Mouse (Mus musculus) erythroid progenitor cell, adult 5-6 weeks (primary cell): ENCODE data around the gene Vdac2. TPM values are rescaled to one million over a fixed set of nuclear protein-coding genes. Genes with fewer than 3 reads are reported as not detected.

ENCODE experiments used
- ATAC-seq: replicated peaks from 2 replicates; pipeline ENCODE4 v1.8.0; 2016; ENCODE audit warnings: moderate number of reproducible peaks, mild to moderate bottlenecking, moderate TSS enrichment, inconsistent platforms; ENCODE audit not compliant: poor library complexity, low FRiP score, severe bottlenecking
- total RNA-seq, 2 experiments: library from RNA; stranded (forward) in 1 of 2; stranded (reverse) in 1 of 2; fragments of 150-400 nt in 1 of 2; fragments of 186-747, 209-891 nt in 1 of 2; gene quantifications; 2 replicates each; pipeline versions ENCODE4 v1.2.3 to v1.2.4; 2015 to 2017; ENCODE audit warnings: low replicate concordance in 2 of 2

Vdac2 gene
- total RNA-seq, 2 experiments from 2014 or later, result 105 to 122 TPM

- ATAC-seq, result no peak
Measured at GRCm38 (mm10) chr14:21814606-21815005, 10.4 kb upstream of the Vdac2 start.

GRCm38 (mm10) chr14:21816255-21816654, 8.8 kb upstream of the Vdac2 start:
- no peak for ATAC-seq

DNA sequence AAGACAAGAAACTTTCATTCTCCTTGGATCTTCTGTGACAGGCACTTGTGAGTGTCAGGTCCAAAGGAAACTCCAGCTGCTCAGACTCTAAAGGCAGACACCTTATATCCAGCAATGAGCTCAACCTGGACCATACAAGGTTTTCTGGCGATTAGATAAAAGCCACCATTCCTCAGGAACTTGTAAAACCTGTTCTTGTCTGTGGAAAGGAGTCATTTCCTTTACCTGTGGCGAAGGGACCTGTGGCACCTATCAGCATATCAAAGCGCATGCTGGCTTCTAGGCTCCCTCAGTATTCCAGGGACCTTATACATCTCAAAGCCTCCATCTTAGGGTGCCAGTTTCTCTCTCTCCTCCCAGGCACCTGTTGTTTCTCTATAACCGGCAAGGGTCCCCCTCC, 7.6 kb upstream of the Vdac2 start:
- ATAC-seq, result no peak

GRCm38 (mm10) chr14:21820880-21821505, 4.0 kb upstream of the Vdac2 start:
- no peak for ATAC-seq

DNA sequence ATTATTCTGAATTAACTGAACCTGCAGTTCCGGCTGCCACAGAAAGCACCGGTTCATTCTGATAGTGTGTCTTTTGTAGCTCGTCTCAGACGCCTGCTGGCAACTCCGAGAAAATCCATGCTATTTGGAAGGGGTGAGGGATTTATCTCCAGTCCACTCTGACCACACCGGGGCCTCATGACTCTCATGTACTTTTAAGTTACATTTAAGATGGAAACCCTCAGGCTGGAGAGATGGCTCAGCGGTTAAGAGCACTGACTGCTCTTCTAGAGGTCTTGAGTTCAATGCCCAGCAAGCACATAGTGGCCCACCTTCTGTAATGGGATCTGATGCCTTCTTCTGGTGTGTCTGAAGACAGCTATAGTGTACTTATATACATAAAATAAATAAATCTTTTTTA, 2.7 kb upstream of the Vdac2 start:
- ATAC-seq, result no peak

DNA sequence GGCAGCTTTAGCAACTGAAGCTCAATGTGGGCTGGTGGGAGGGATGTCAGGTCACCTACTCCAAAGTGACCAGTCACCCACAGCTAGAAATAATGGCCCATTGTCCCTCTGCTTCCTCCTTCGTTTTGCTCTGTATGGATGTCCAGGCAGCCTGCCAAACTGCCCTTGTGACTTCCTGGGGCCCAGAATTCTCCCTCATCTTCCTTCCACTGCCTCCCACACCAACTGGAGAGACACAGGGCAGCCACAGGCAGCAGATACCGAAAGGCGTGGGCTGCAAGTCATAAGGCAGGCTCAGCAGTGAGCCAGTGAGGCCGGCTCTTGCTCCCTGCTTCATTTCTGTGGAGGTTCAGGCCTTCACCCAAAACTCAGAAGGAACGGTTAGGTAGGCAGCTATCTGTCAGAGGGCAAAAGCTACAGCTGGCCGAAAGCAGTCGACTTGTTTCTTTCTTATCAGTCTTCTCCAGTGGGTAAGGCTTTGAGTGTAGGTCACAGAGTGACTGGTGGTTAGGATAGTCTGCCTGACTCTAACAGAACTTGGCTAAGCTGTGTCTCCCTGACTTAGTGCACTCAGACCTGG, 2.2 kb upstream of the Vdac2 start:
- peak; percentile 93 for ATAC-seq

GRCm38 (mm10) chr14:21823897-21824296, 1.1 kb upstream of the Vdac2 start:
- no peak for ATAC-seq

- ATAC-seq, result no peak
Measured at GRCm38 (mm10) chr14:21825786-21826491, 901 bp downstream of the Vdac2 start.

DNA sequence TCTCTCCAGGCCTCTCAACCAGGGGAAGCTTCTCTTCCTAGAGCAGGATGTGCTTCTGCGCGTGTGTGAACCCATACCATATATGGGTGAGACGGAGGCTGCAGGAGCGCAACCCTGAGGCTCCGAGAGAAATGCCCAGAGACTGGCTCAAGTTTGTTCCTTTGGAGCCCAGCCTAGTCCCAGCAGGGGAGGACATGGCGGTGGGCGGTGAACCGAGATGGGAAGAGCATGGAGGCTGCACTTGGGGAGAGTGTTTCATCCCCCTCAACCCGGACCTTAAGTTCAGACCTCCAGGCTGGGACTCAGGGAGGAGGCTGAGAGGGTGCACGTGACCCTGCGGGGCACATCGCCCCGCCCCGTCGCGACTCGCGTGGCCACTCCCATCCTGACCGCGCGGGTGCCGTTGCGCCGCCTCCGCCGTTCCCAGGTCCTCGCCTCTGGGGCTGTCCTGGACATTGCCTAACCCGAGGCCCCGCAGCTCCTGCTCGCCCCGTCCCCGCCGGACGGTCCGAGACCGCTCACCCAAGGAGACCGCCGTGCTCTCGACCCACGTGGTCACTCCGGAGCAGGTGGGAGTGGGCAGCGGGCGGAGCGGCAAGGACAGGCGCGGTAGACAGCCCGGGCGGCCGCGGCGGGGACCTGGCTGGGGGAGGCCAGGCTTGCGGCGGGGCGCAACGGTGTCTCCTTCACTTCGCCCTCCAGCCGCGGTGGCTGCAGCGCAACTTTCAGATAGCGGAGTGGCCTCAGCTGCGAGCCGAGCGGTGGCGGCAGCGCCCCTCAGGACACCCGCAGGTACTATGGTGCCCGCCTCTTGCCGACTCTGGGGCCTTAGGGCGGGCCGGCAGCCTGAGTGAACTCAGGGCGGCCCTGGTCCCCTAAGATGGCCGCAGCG, 6.1 kb downstream of the Vdac2 start:
- ATAC-seq, result peak; percentile 96

DNA sequence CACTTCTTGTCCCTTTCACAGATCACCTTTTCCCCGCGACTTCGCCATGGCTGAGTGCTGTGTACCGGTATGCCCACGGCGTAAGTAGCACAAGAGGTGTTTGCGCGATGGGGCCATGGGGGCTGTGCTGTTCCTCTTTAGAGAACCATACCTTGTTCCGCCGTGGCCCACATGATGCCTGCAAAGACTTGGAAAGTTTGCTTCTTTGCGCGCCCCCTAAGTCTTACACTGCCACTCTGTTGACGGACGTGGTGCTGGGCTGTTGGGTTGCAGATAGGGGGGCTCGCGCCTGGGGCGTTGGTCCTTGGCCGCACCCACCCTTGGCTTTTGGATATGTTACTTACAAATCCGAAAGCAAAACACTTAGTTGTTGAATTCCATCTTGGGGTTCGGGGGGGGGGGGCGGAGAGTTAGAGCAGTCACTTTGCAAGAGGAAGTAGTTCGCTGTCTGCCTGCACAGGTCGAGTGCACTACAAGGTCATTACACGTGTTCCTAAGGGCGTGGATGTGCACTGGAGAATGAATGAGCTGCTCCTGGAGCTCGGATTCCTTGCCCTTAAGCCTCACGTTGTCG, 6.9 kb downstream of the Vdac2 start:
- ATAC-seq, result no peak

DNA sequence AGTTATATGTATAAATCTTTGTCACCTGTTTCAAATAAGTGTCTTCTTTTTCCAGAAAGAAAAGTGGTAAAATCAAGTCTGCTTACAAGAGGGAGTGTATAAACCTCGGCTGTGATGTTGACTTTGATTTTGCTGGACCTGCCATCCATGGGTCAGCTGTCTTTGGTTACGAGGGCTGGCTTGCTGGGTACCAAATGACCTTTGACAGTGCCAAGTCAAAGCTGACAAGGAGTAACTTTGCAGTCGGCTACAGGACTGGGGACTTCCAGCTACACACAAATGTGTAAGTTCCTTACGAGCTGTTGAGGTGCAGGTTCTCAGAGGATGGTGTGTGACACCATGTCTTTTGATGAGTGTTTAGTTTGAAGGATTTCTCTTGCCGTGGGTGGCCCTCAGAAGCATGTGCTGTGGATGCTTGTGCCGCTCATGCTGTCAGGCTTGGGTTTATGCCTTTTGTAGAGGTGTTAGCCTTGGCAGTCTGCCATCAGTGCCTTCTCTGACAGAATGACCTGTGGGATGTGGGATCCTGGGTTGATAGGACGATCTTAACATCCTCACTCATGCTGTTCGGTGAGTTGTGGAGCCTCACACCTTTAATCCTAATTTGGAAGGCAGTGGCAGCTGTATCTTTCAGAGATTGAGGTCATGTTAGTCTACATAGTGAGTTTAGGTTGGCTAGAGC, 13.4 kb downstream of the Vdac2 start:
- no peak for ATAC-seq

DNA sequence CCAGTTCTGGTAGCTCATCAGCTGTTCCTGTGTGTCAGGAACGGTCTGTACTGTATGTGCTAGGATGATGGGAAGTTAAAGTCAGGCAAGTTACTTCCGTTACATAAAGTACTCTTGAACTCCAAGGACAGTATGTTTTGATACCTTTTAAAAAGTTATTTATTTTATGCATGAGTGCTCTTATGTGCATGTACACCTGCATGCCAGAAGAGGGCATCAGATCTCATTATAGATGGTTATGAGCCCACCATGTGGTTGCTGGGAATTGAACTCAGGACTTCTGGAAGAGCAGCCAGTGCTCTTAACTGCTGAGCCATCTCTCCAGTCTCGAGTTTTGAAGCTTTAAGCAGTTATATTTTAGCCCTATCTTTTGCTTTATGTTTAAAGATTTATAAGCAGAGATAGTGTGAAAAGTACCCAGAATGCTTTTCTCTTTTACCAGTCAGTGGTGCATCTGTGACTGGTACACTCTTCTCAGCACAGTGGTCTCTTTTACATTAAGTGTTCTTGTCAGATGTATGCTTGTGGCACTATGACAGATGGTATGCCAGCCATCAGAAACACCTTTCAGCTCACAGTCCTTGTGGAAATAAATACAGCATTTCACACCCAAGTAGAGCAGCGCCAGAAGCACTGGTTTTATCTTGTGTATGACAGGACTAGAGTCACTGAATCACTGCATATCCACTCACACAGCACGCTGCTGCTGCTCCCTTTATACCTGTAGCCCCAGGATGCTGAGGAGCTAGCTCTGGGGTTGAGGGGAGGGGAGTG, 17.0 kb downstream of the Vdac2 start:
- no peak for ATAC-seq

DNA sequence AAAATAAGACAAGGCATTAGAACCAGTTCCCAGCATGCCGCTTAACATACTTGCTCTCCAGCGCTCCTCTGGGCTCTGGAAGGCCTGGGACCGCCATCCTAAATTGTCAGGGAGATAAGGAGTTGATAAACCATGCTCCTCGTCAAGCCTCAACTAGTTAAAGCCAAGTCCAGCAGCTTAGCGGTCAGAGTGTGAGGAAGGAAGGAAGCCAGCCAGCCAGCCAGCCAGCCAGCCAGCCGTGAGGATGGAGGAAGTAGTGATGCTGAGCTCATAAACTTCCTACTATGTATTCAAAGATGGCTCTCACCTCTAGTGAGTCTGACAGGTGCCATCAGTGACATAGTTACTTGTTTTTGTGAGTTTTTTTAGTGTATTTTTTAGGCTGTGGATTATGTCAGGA, 18.2 kb downstream of the Vdac2 start:
- no peak for ATAC-seq

- ATAC-seq, result no peak
Measured at GRCm38 (mm10) chr14:21846827-21847380, 21.9 kb downstream of the Vdac2 start.

GRCm38 (mm10) chr14:21847381-21848165, 22.5 kb downstream of the Vdac2 start:
- ATAC-seq, result 0 out of 2 replicates have a peak, but pooled peaks have one; percentile 9

DNA sequence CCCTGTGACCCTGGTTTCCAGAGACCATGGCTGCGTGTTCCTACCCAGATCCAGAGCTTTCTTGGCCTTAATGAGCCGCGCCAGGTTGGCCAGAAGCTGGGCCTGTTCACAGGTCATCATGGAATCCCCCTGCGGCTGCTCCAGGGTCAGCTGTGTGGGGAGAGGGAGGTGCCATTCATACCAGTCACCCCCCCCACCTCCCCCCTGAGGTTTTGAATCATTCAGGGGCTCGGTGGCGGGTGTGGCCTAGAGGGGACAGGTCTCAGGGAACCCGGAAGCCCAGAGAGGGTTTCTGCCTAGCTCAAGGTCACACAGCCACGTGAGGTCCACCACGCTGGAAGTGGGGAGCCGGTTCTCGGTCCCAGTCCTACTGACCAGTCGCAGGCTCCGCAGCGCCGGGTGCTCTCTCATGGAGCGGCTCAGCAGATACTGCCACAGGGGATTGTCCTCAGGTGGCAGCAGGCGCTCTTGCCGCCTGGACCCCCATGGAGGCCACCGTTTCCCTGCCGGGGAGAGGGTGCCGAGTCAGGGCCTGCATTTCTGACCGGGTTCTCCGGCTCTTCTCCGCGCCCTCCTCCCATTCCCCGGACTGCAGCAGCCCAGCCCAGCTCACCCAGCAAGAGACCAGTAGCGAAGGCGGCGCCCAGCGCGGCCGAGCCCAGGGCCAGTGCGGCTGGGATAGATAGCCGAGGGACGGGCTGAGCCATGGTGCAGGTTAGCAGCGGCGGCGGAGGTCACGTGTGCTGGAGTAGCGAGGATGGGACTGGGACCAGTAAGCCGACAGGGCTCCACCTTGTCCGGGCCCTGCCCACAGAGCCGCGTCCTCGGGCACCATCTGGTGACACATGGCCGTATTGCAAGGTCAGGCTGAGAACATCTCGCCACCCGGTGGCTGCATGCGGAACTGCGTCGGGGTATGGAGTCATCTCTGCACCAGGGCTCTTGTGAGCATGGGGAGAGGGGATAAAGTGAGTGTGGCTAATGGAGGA, 23.4 kb downstream of the Vdac2 start, which contains the start of gene Comtd1:
TSS of gene Comtd1 (minus strand) at position 812 of the 989 bp plus-strand sequence.
- ATAC-seq, result peak; percentile 85
